Mouse (Mus musculus): Measurements from ENCODE around the gene Ceacam14. TPM values are rescaled to one million over a fixed set of nuclear protein-coding genes. Genes with fewer than 3 reads are reported as not detected.

The Ceacam14 gene
- not detected for polyA plus RNA-seq (2017; shearing (Covaris generic))

DNA sequence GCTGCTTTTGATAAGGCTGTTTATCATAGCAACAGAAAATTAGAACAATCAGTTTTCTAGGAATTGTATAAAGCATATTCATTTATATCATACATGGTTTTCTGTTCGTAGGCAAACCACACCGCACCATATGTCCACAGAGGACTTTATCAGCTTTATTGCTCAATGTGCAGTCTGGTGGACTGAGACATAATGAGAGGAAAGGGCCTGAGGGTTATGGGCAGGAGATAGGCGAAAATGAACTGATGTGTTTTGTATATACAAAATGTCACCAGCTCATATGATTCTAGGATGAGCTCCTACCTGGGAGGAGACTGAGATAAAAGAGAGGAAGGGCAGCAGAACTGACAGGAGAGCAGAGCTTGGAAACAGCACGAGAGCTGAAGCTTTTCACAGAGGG, at the start of gene Ceacam14:
TSS of gene Ceacam14 (plus strand) at position 301 of the 400 bp plus-strand sequence.

Other genes with a start within 250 kb of the Ceacam14 start
- not detected for gene Ceacam5, start 99.4 kb upstream of the Ceacam14 start, polyA plus RNA-seq (2017; shearing (Covaris generic))
- gene Gm5155, start 59.1 kb downstream of the Ceacam14 start, polyA plus RNA-seq (2017; shearing (Covaris generic)): not detected
- gene Ceacam11, start 159.5 kb downstream of the Ceacam14 start, polyA plus RNA-seq (2017; shearing (Covaris generic)): not detected
- not detected for gene Ceacam13, start 197.3 kb downstream of the Ceacam14 start, polyA plus RNA-seq (2017; shearing (Covaris generic))

Data from naive thymus-derived CD4-positive, alpha-beta T cell, adult 5 months (primary cell).